Mouse (Mus musculus) lung, adult 18-20 months (tissue): ENCODE measurements around the gene Spag6l.
A peak's percentile ranks its signal among the peaks of the same experiment; 100 is the strongest.
"Not testable (repeated sequence)": the region's sequence is repeated elsewhere in the genome, so short reads cannot be mapped to it uniquely, and the experiment has no call there.

Source experiments
- DNase-seq, 2 experiments: peaks; one replicate each; pipeline ENCODE4 v3.0.0; 2022; ENCODE audit warnings: mixed read lengths in 2 of 2

Spag6l gene

GRCm38 (mm10) chr16:16828757-16829615, at the start of gene Spag6l:
Gene Spag6l (minus strand): TSS chr16:16829456.
- DNase-seq, result peak; percentile 31 to 61

GRCm38 (mm10) chr16:16879025-16879424, 49.8 kb upstream of the Spag6l start:
- DNase-seq, result no peak

- DNase-seq, result peak; percentile 90 to 92
Observed at GRCm38 (mm10) chr16:16870617-16871331, 41.5 kb upstream of the Spag6l start, which contains the start of the genes Top3b and Vpreb1. Gene Top3b (plus strand): TSS chr16:16870736. Gene Vpreb1 (minus strand): TSS chr16:16870843.

GRCm38 (mm10) chr16:16870241-16870616, 41.0 kb upstream of the Spag6l start:
- DNase-seq, result no peak

- DNase-seq, result peak; percentile 75 to 82
Observed at GRCm38 (mm10) chr16:16865696-16866561, 36.7 kb upstream of the Spag6l start.

- no peak for DNase-seq
Observed at GRCm38 (mm10) chr16:16865217-16865616, 36.0 kb upstream of the Spag6l start.

GRCm38 (mm10) chr16:16863978-16864377, 34.7 kb upstream of the Spag6l start, which contains the start of gene Igll1:
Gene Igll1 (minus strand): TSS chr16:16863985.
- DNase-seq, result peak in 1 of 2 experiments; percentile 2

- no peak for DNase-seq
Observed at GRCm38 (mm10) chr16:16862288-16862687, 33.0 kb upstream of the Spag6l start.

GRCm38 (mm10) chr16:16856731-16857476, 27.6 kb upstream of the Spag6l start:
- DNase-seq, result no peak

- DNase-seq, result not testable (repeated sequence)
Observed at GRCm38 (mm10) chr16:16856054-16856453, 26.8 kb upstream of the Spag6l start.

GRCm38 (mm10) chr16:16855541-16855940, 26.3 kb upstream of the Spag6l start:
- no peak for DNase-seq

GRCm38 (mm10) chr16:16854836-16855235, 25.6 kb upstream of the Spag6l start:
- DNase-seq, result peak; percentile 54 to 67

- DNase-seq, result no peak
Observed at GRCm38 (mm10) chr16:16852411-16852810, 23.2 kb upstream of the Spag6l start.

GRCm38 (mm10) chr16:16849196-16849595, 19.9 kb upstream of the Spag6l start:
- no peak for DNase-seq

GRCm38 (mm10) chr16:16829671-16830070, 415 bp upstream of the Spag6l start:
- DNase-seq, result no peak

- DNase-seq, result no peak
Observed at GRCm38 (mm10) chr16:16826223-16826622, 3.0 kb downstream of the Spag6l start.

GRCm38 (mm10) chr16:16825476-16825875, 3.8 kb downstream of the Spag6l start:
- no peak for DNase-seq

GRCm38 (mm10) chr16:16806325-16806724, 22.9 kb downstream of the Spag6l start:
- DNase-seq, result no peak
